Mouse (Mus musculus): ENCODE measurements around the gene Trpc4ap. TPM values are rescaled to one million over a fixed set of nuclear protein-coding genes. Genes with fewer than 3 reads are reported as not detected.

Gene Trpc4ap
- polyA plus RNA-seq, 2 experiments, result 37.3 to 44.7 TPM

DNA sequence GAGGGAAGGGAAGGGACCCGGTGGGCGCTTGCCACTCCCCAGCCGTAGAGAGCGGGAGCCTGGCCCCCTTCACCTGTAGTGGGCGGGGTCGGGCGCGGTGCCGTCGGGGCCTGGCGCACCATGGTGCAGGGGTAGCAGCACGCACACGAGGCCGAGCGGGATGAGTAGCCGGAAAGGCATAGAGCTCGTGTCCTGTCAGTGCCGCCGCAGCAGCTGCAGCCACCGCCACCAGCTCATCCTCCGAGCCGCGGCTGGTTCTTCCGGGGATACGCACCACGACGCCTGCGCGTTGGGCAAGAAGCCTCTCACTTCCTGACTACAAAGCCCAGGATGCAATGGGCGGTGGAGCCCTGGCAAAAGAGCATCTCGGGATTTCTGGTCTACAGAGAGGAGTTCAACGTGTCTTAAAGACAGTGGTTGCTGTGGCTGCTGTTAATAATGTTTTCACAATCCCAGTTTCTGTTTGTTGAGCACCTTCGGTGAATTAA is 37.0 kb upstream of the Trpc4ap start, which contains the start of gene Edem2:
TSS of gene Edem2 (minus strand) at position 318 of the 488 bp plus-strand sequence.
- TF ChIP-seq EP300 (IDR thresholded peaks at IDR 0.05; ENCODE audit: low read depth) (no peak), CTCF (IDR thresholded peaks at IDR 0.05; ENCODE audit: low read depth) (0 out of 2 replicates have a peak, but pooled peaks have one; percentile 19)
- H3K9me3 ChIP-seq (ENCODE audit: control insufficient read depth, low read length), result no peaks in the 10 kb centered on the region
- H3K4me2 ChIP-seq (ENCODE audit: low read depth), result peak within 1 kb of the TSS; percentile 87
- peak within 1 kb of the TSS; percentile 79 for H3K9ac ChIP-seq (replicated peaks)
- DNase-seq (ENCODE audit: low read depth in 3 of 3, low spot score in 3 of 3) (peak; percentile 80 to 85 (median 82)), ATAC-seq (ENCODE audit: insufficient read depth) (peak; percentile 89)
- H3K36me3 ChIP-seq (replicated peaks; ENCODE audit: control insufficient read depth, insufficient read depth, low read depth), result no peaks in the 10 kb centered on the region
- no peaks in the 10 kb centered on the region for H3K27me3 ChIP-seq (ENCODE audit: control insufficient read depth, insufficient read depth, low read length)
- peak within 1 kb of the TSS; percentile 67 to 93 for H3K4me3 ChIP-seq (ENCODE audit: insufficient read depth in 1 of 2, low read depth in 2 of 2, low read length in 2 of 2)
- peaks cover 4 to 5% of the 10 kb centered on the region in 2 experiments; a peak in 1 of 4 replicates for H3K4me1 ChIP-seq (replicated peaks; ENCODE audit: control insufficient read depth in 2 of 2, insufficient read depth in 2 of 2, low read length in 1 of 2)
- WGBS (ENCODE audit: insufficient replicate concordance), result under 1% methylated on average over 33 of the region's 33 CpGs
- no peak within 1 kb of the TSS for H3K27ac ChIP-seq

DNA sequence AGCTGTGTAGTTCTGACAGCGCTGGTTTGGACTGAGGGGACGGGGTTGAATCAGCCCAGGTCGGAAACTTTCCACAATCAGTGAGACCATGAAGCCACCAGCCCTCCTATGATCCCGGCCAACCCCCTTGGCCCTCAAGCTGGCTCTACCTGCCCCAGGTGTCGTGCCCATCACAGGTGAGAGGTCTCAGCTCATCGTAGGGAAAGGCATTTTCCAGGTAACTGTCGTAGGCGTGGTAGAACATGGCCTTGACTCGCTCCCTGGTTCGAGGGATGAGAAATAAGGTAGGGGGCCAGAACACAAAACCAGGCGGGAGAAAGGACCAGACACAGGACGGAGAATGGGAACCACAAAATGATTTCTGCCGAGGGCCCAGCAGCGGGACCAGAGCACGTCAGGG is 36.6 kb upstream of the Trpc4ap start:
- Histone ChIP-seq H3K36me3 (replicated peaks; ENCODE audit: control insufficient read depth, insufficient read depth, low read depth) (no peaks in the 10 kb centered on the region), H3K27ac (no peak overlapping the region), H3K4me2 (ENCODE audit: low read depth) (peak overlapping the region; percentile 87), H3K9me3 (ENCODE audit: control insufficient read depth, low read length) (no peaks in the 10 kb centered on the region), H3K9ac (replicated peaks) (peak overlapping the region; percentile 79), H3K4me3 (ENCODE audit: insufficient read depth in 1 of 2, low read depth in 2 of 2, low read length in 2 of 2) (peak overlapping the region; percentile 67 to 93), H3K27me3 (ENCODE audit: control insufficient read depth, insufficient read depth, low read length) (no peaks in the 10 kb centered on the region), H3K4me1 (replicated peaks; ENCODE audit: control insufficient read depth in 2 of 2, insufficient read depth in 2 of 2, low read length in 1 of 2) (peaks cover 4 to 5% of the 10 kb centered on the region in 2 experiments; a peak in 1 of 4 replicates)
- no peak for TF ChIP-seq EP300 (IDR thresholded peaks at IDR 0.05; ENCODE audit: low read depth)
- TF ChIP-seq CTCF (IDR thresholded peaks at IDR 0.05; ENCODE audit: low read depth), result no peak
- WGBS (ENCODE audit: insufficient replicate concordance), result 6% methylated on average over 15 of the region's 15 CpGs
- ATAC-seq (ENCODE audit: insufficient read depth), result 0 out of 2 replicates have a peak, but pooled peaks have one; percentile 14
- DNase-seq (ENCODE audit: low read depth in 3 of 3, low spot score in 3 of 3), result no peak

DNA sequence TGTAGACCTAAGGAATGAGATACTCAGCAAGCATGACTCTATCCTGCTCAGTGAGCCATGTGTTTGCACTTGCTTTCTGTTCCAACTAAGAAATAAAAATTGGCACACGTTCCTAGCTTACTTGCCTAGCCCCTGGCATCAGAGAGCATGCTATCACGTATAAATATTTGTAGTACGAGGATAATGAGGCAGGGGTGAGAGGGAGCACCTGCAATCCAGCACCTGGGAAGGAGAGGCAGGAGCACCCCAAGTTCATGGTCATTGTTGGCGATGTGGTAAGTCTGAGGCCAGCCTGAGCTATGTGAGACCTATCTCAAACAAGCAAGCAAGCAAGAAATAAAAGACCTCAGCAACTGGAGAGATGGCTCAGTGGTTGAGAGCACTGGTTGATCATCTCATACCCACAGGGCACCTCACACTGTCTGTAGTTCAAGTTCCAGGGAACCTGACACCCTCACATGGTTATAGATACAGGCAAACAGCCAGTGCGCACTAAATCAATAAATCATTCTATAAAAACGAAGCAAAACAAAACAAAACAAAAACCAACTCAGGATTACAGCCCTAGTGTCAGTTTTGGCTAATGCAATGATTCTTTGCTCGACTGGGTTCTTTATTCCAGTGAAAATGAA is 35.7 kb upstream of the Trpc4ap start:
- ATAC-seq (ENCODE audit: insufficient read depth), result no peak
- no peak overlapping the region for H3K27ac ChIP-seq
- WGBS (ENCODE audit: insufficient replicate concordance), result 70% methylated on average over 7 of the region's 7 CpGs
- H3K27me3 ChIP-seq (ENCODE audit: control insufficient read depth, insufficient read depth, low read length), result no peaks in the 10 kb centered on the region
- peak overlapping the region; percentile 87 for H3K4me2 ChIP-seq (ENCODE audit: low read depth)
- H3K36me3 ChIP-seq (replicated peaks; ENCODE audit: control insufficient read depth, insufficient read depth, low read depth), result no peaks in the 10 kb centered on the region
- H3K4me3 ChIP-seq (ENCODE audit: insufficient read depth in 1 of 2, low read depth in 2 of 2, low read length in 2 of 2), result no peak overlapping the region; a peak in 1 of 4 replicates
- peaks cover 4 to 5% of the 10 kb centered on the region in 2 experiments; a peak in 1 of 4 replicates for H3K4me1 ChIP-seq (replicated peaks; ENCODE audit: control insufficient read depth in 2 of 2, insufficient read depth in 2 of 2, low read length in 1 of 2)
- DNase-seq (ENCODE audit: low read depth in 3 of 3, low spot score in 3 of 3), result no peak
- H3K9ac ChIP-seq (replicated peaks), result no peak overlapping the region
- TF ChIP-seq EP300 (IDR thresholded peaks at IDR 0.05; ENCODE audit: low read depth), result no peak
- TF ChIP-seq CTCF (IDR thresholded peaks at IDR 0.05; ENCODE audit: low read depth), result no peak
- no peaks in the 10 kb centered on the region for H3K9me3 ChIP-seq (ENCODE audit: control insufficient read depth, low read length)

DNA sequence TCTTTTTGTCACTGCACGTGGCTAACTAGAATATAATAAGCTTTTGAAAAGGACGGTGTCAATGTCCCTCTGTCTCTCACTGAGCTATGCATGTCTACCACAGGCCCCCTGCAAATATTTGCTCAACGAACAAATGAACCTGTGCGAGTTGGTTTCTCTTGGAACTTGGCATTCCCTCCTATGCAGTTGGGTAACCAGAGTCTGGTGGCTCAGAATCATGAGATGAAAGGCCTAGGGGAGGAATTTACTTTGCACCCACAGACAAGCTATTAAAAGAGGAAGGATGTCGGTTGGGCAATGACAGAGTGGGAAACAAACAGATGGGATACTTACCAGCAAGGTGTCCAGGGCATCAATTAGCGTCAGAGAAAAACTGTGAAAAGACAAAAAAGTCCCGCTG is 34.1 kb upstream of the Trpc4ap start:
- no peak overlapping the region for H3K9ac ChIP-seq (replicated peaks)
- no peak overlapping the region for H3K4me3 ChIP-seq (ENCODE audit: insufficient read depth in 1 of 2, low read depth in 2 of 2, low read length in 2 of 2)
- no peaks in the 10 kb centered on the region for H3K27me3 ChIP-seq (ENCODE audit: control insufficient read depth, insufficient read depth, low read length)
- no peaks in the 10 kb centered on the region for H3K36me3 ChIP-seq (replicated peaks; ENCODE audit: control insufficient read depth, insufficient read depth, low read depth)
- peaks cover 4 to 5% of the 10 kb centered on the region in 2 experiments; a peak in 1 of 4 replicates for H3K4me1 ChIP-seq (replicated peaks; ENCODE audit: control insufficient read depth in 2 of 2, insufficient read depth in 2 of 2, low read length in 1 of 2)
- TF ChIP-seq CTCF (IDR thresholded peaks at IDR 0.05; ENCODE audit: low read depth) (no peak), EP300 (IDR thresholded peaks at IDR 0.05; ENCODE audit: low read depth) (no peak)
- H3K4me2 ChIP-seq (ENCODE audit: low read depth), result no peak overlapping the region
- 56% methylated on average over 7 of the region's 7 CpGs for WGBS (ENCODE audit: insufficient replicate concordance)
- no peak for ATAC-seq (ENCODE audit: insufficient read depth)
- H3K27ac ChIP-seq, result no peak overlapping the region
- no peaks in the 10 kb centered on the region for H3K9me3 ChIP-seq (ENCODE audit: control insufficient read depth, low read length)
- no peak for DNase-seq (ENCODE audit: low read depth in 3 of 3, low spot score in 3 of 3)

DNA sequence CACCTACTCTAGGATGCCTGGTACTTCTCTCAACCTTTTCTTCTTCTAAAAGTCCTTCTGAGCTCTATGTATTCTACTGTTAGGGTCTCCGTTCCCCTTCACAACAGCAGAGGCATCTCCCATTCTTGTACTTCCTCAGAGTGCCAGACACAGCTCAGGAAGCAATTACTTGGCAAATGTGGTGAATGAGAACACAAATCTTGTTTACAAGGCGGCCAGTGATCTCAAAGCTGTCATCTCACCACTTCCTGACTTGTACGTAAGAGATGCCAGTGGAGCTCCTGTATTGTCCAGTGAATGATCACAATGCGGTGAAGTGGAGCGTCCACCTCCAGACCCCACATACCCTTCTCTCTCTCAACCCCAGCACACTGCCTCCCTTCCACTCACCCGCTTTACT is 32.3 kb upstream of the Trpc4ap start:
- Histone ChIP-seq H3K27me3 (ENCODE audit: control insufficient read depth, insufficient read depth, low read length) (no peaks in the 10 kb centered on the region), H3K9me3 (ENCODE audit: control insufficient read depth, low read length) (no peaks in the 10 kb centered on the region), H3K4me2 (ENCODE audit: low read depth) (no peak overlapping the region), H3K27ac (no peak overlapping the region), H3K4me1 (replicated peaks; ENCODE audit: control insufficient read depth in 2 of 2, insufficient read depth in 2 of 2, low read length in 1 of 2) (peaks cover 1 to 5% of the 10 kb centered on the region in 2 experiments; a peak in 1 of 4 replicates), H3K36me3 (replicated peaks; ENCODE audit: control insufficient read depth, insufficient read depth, low read depth) (no peaks in the 10 kb centered on the region), H3K4me3 (ENCODE audit: insufficient read depth in 1 of 2, low read depth in 2 of 2, low read length in 2 of 2) (no peak overlapping the region), H3K9ac (replicated peaks) (no peak overlapping the region)
- ATAC-seq (ENCODE audit: insufficient read depth), result no peak
- no peak for TF ChIP-seq EP300 (IDR thresholded peaks at IDR 0.05; ENCODE audit: low read depth)
- no peak for TF ChIP-seq CTCF (IDR thresholded peaks at IDR 0.05; ENCODE audit: low read depth)
- DNase-seq (ENCODE audit: low read depth in 3 of 3, low spot score in 3 of 3), result no peak
- WGBS (ENCODE audit: insufficient replicate concordance), result 51% methylated on average over 6 of the region's 6 CpGs

Measured in liver, embryonic 14.5 days (tissue).